Mouse (Mus musculus): ENCODE results near the gene Bckdhb.

GRCm38 (mm10) chr9:84124996-84125395, 200.1 kb downstream of the Bckdhb start:
- TF ChIP-seq GATA1 (IDR thresholded peaks at IDR 0.05; ENCODE audit: low read length): no peak
- TF ChIP-seq TAL1 (IDR thresholded peaks at IDR 0.05; ENCODE audit: low read length): no peak

Measured in erythroblast, embryonic 14.5 days (primary cell).